Mouse (Mus musculus) ES-E14 (cell line): ENCODE results near the gene Tmem246. TPM values are rescaled to one million over a fixed set of nuclear protein-coding genes. Genes with fewer than 3 reads are reported as not detected.

Experiments used
- DNase-seq: peaks from one replicate; pipeline ENCODE4 v3.0.0-alpha.2; 2013; ENCODE audit warnings: low read depth, low spot score
- H3K27ac ChIP-seq: 2 replicates; pipeline ENCODE4 v1.5.1; 2012; ENCODE audit warnings: low read depth, mild to moderate bottlenecking, low read length, moderate library complexity, mixed read lengths; ENCODE audit not compliant: poor library complexity, insufficient read depth, severe bottlenecking
- H3K36me3 ChIP-seq: 2 replicates; pipeline ENCODE4 v1.6.1; 2012; ENCODE audit warnings: mild to moderate bottlenecking, low read length, moderate library complexity, mixed read lengths; ENCODE audit not compliant: control insufficient read depth, poor library complexity, insufficient read depth, severe bottlenecking
- H3K4me1 ChIP-seq, 2 experiments: fragments of 150-350 bp in 1 of 2; sonication (generic) in 1 of 2; 2 replicates each; pipeline ENCODE4 v1.6.1; 2012; ENCODE audit warnings: low read length in 2 of 2, mild to moderate bottlenecking in 1 of 2, mixed read lengths in 1 of 2; ENCODE audit not compliant: control insufficient read depth in 2 of 2, insufficient read depth in 2 of 2, poor library complexity in 1 of 2
- H3K4me3 ChIP-seq, 2 experiments: fragments of 150-350 bp in 1 of 2; sonication (generic) in 1 of 2; 2 replicates each; pipeline ENCODE4 v1.5.1; 2012; ENCODE audit warnings: low read length in 2 of 2, low read depth in 1 of 2, mild to moderate bottlenecking in 1 of 2, mixed read lengths in 1 of 2; ENCODE audit not compliant: insufficient read depth in 1 of 2, poor library complexity in 1 of 2, severe bottlenecking in 1 of 2
- H3K9ac ChIP-seq: 2 replicates; pipeline ENCODE4 v1.6.1; 2012; ENCODE audit warnings: low read depth, mild to moderate bottlenecking, low read length, mixed read lengths; ENCODE audit not compliant: poor library complexity, insufficient read depth, severe bottlenecking
- H3K9me3 ChIP-seq: fragments of 150-350 bp; sonication (generic); 2 replicates; pipeline ENCODE4 v1.6.1; 2012; ENCODE audit warnings: low read depth, mild to moderate bottlenecking, low read length; ENCODE audit not compliant: control insufficient read depth, insufficient read depth
- CHD2 ChIP-seq: IDR thresholded peaks from 2 replicates; pipeline ENCODE4 v1.6.1; 2014; ENCODE audit warnings: mild to moderate bottlenecking, low read depth, low read length, inconsistent platforms
- HCFC1 ChIP-seq: IDR thresholded peaks from 2 replicates; pipeline ENCODE4 v1.6.1; 2012; ENCODE audit warnings: low read length, inconsistent platforms, borderline replicate concordance; ENCODE audit not compliant: insufficient read depth
- MAFK ChIP-seq: IDR thresholded peaks from 2 replicates; pipeline ENCODE4 v1.6.1; 2014; ENCODE audit warnings: mild to moderate bottlenecking, low read depth, low read length, inconsistent platforms; ENCODE audit not compliant: insufficient read depth
- ZC3H11A ChIP-seq: IDR thresholded peaks from 2 replicates; pipeline ENCODE4 v1.6.1; 2012; ENCODE audit warnings: low read depth, mild to moderate bottlenecking, inconsistent platforms, low read length, borderline replicate concordance
- ZNF384 ChIP-seq: IDR thresholded peaks from 2 replicates; pipeline ENCODE4 v1.6.1; 2012; ENCODE audit warnings: low read depth, low read length, inconsistent platforms
- in situ Hi-C, 2 experiments: fragments of 600-800 bp; cut with MboI; formaldehyde crosslinking; loops; one replicate each; pipeline ENCODE4 v1.15.1; 2025; ENCODE audit warnings: low sequenced_read_pairs in 2 of 2, inconsistent platforms in 1 of 2; ENCODE audit not compliant: unreplicated experiment in 2 of 2
- total RNA-seq: library from RNA; depleted of rRNA; stranded (reverse); fragments of 300-350 nt; gene quantifications from 2 replicates; pipeline ENCODE4 v1.2.3, GENCODE M21; 2012

Tmem246 gene
- total RNA-seq, 1 experiment, result 2.3 TPM

- in situ Hi-C loops, result no loop called here
- DNase-seq, result no peak
- Histone ChIP-seq H3K9ac (no peak overlapping the region), H3K27ac (no peak overlapping the region), H3K4me3 (no peak overlapping the region), H3K36me3 (no peaks in the 10 kb centered on the region), H3K9me3 (no peaks in the 10 kb centered on the region), H3K4me1 (no peaks in the 10 kb centered on the region)
- TF ChIP-seq ZC3H11A (no peak), HCFC1 (no peak), CHD2 (no peak), MAFK (no peak), ZNF384 (no peak)
Observed at GRCm38 (mm10) chr4:49604016-49604546, 6.4 kb upstream of the Tmem246 start.

GRCm38 (mm10) chr4:49603161-49603560 lies 5.5 kb upstream of the Tmem246 start:
- no peak overlapping the region for H3K27ac ChIP-seq
- no peaks in the 10 kb centered on the region for H3K4me1 ChIP-seq
- no peaks in the 10 kb centered on the region for H3K36me3 ChIP-seq
- H3K9me3 ChIP-seq, result no peaks in the 10 kb centered on the region
- no peak for DNase-seq
- H3K4me3 ChIP-seq, result no peak overlapping the region
- in situ Hi-C loops, result no loop called here
- no peak overlapping the region for H3K9ac ChIP-seq
- TF ChIP-seq ZNF384 (no peak), HCFC1 (no peak), CHD2 (no peak), MAFK (no peak), ZC3H11A (no peak)

GRCm38 (mm10) chr4:49596846-49597182 lies 862 bp downstream of the Tmem246 start:
- Histone ChIP-seq H3K4me1 (peaks cover 0 to 2% of the 10 kb centered on the region in 2 experiments; a peak in 1 of 4 replicates), H3K27ac (no peak overlapping the region), H3K4me3 (peak overlapping the region; percentile 75 to 87), H3K9me3 (no peaks in the 10 kb centered on the region), H3K9ac (peak overlapping the region; percentile 81), H3K36me3 (no peaks in the 10 kb centered on the region)
- in situ Hi-C loops, result no loop called here
- TF ChIP-seq ZC3H11A (no peak), MAFK (no peak)
- DNase-seq, result peak; percentile 7

- in situ Hi-C loops, result no loop called here
- no peak overlapping the region for H3K9ac ChIP-seq
- H3K4me3 ChIP-seq, result no peak overlapping the region
- H3K4me1 ChIP-seq, result no peaks in the 10 kb centered on the region
- no peak overlapping the region for H3K27ac ChIP-seq
- no peaks in the 10 kb centered on the region for H3K9me3 ChIP-seq
- no peak for DNase-seq
- no peaks in the 10 kb centered on the region for H3K36me3 ChIP-seq
- TF ChIP-seq HCFC1, result no peak
- TF ChIP-seq ZNF384, result no peak
- TF ChIP-seq MAFK, result no peak
- TF ChIP-seq CHD2, result no peak
- TF ChIP-seq ZC3H11A, result no peak
Observed at GRCm38 (mm10) chr4:49590152-49590551, 7.5 kb downstream of the Tmem246 start.

GRCm38 (mm10) chr4:49586811-49587210 lies 10.9 kb downstream of the Tmem246 start:
- no peaks in the 10 kb centered on the region for H3K4me1 ChIP-seq
- no peak for DNase-seq
- no peaks in the 10 kb centered on the region for H3K9me3 ChIP-seq
- no peak for TF ChIP-seq HCFC1
- no peak for TF ChIP-seq CHD2
- TF ChIP-seq ZNF384, result no peak
- TF ChIP-seq ZC3H11A, result no peak
- no peak for TF ChIP-seq MAFK
- H3K36me3 ChIP-seq, result no peaks in the 10 kb centered on the region
- H3K9ac ChIP-seq, result no peak overlapping the region
- H3K4me3 ChIP-seq, result no peak overlapping the region
- no peak overlapping the region for H3K27ac ChIP-seq
- in situ Hi-C loops, result no loop called here
